Mouse (Mus musculus) liver, postnatal 0 days (tissue): ENCODE results near the gene L3hypdh.

ENCODE experiments used
- CTCF ChIP-seq: sonication (generic); IDR thresholded peaks from 2 replicates; pipeline ENCODE4 v1.5.1; 2016; ENCODE audit warnings: antibody characterized with exemption, low read depth
- EP300 ChIP-seq: IDR thresholded peaks from 2 replicates; pipeline ENCODE4 v1.6.1; 2016; ENCODE audit warnings: antibody characterized with exemption, low read depth, mild to moderate bottlenecking

- TF ChIP-seq CTCF (peak; percentile 83), EP300 (no peak)
Observed at GRCm38 (mm10) chr12:72070327-72071269, 14.6 kb downstream of the L3hypdh start, which contains the start of gene Gpr135.
